Mouse (Mus musculus) liver, embryonic 15.5 days (tissue): Measurements from ENCODE around the gene Cyp3a13. TPM values are rescaled to one million over a fixed set of nuclear protein-coding genes. Genes with fewer than 3 reads are reported as not detected.
A peak's percentile ranks its signal among the peaks of the same experiment; 100 is the strongest.

ENCODE experiments used
- ATAC-seq: fragments of 200-750 bp; cut with Nextera tagmentation; 2 replicates; pipeline ENCODE4 v1.8.0; 2017; ENCODE audit warnings: moderate number of reproducible peaks, mild to moderate bottlenecking, moderate library complexity; ENCODE audit not compliant: insufficient read depth
- H3K27ac ChIP-seq: fragments of 300-500 bp; sonication (generic); replicated peaks from 2 replicates; pipeline ENCODE4 v1.5.1; 2015; ENCODE audit warnings: mild to moderate bottlenecking, inconsistent platforms
- H3K27me3 ChIP-seq: fragments of 300-500 bp; sonication (generic); 2 replicates; pipeline ENCODE4 v1.6.1; 2015; ENCODE audit warnings: mild to moderate bottlenecking, inconsistent platforms
- H3K36me3 ChIP-seq: fragments of 300-500 bp; sonication (generic); replicated peaks from 2 replicates; pipeline ENCODE4 v1.6.1; 2015; ENCODE audit warnings: moderate library complexity, mild to moderate bottlenecking, inconsistent platforms
- H3K4me1 ChIP-seq: fragments of 300-500 bp; sonication (generic); replicated peaks from 2 replicates; pipeline ENCODE4 v1.6.1; 2015; ENCODE audit warnings: inconsistent platforms
- H3K4me2 ChIP-seq: fragments of 300-500 bp; sonication (generic); 2 replicates; pipeline ENCODE4 v1.6.1; 2015; ENCODE audit warnings: moderate library complexity, mild to moderate bottlenecking, inconsistent platforms
- H3K4me3 ChIP-seq: fragments of 300-500 bp; sonication (generic); replicated peaks from 2 replicates; pipeline ENCODE4 v1.5.1; 2015; ENCODE audit warnings: mild to moderate bottlenecking, inconsistent platforms
- H3K9ac ChIP-seq: fragments of 300-500 bp; sonication (generic); 2 replicates; pipeline ENCODE4 v1.6.1; 2015; ENCODE audit warnings: moderate library complexity, mild to moderate bottlenecking, inconsistent platforms
- H3K9me3 ChIP-seq: fragments of 300-500 bp; sonication (generic); replicated peaks from 2 replicates; pipeline ENCODE4 v1.6.1; 2016; ENCODE audit warnings: inconsistent platforms
- WGBS: fragments of 180-500 bp; shearing (Covaris S2); methylation state at CpG from one replicate; pipeline ENCODE4 v1.1.7; 2015; ENCODE audit warnings: mixed read lengths; ENCODE audit not compliant: insufficient replicate concordance; 5-methylcytosine and 5-hydroxymethylcytosine counted together
- polyA plus RNA-seq: library from polyadenylated mRNA; unstranded; fragments of >200 nt; fragmentation: Nextera tagmentation; extraction: Ambion mirVana; gene quantifications from 2 replicates; pipeline ENCODE4 v1.2.1, GENCODE M21; 2015

The Cyp3a13 gene
- polyA plus RNA-seq, 1 experiment from 2014 or later: 5.0 TPM

DNA sequence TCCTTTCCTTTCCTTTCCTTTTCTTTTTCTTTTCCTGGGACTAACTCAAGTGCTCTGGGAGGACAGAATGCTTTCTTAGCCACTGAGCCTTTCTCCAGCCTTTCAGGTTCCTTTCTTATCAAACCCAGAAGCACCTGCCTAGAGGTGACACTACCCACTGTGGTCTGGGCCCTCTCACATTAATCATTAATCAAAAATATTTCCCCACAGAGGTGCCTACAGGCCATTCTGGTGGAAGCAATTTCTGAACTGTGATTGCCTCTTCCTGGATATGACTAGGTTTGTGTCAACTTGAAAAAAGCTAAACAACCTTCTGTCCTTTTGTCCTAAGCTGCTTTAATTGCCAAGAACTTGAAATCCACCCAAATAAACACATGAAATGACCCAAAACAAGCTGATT lies 752 bp upstream of the Cyp3a13 start:
- ATAC-seq: no peak
- Histone ChIP-seq H3K4me1 (no peaks in the 10 kb centered on the region), H3K27ac (0 out of 2 replicates have a peak overlapping the region, but pooled peaks have one; percentile 24), H3K9ac (no peak overlapping the region), H3K4me3 (no peak overlapping the region), H3K9me3 (no peaks in the 10 kb centered on the region), H3K27me3 (no peaks in the 10 kb centered on the region), H3K36me3 (no peaks in the 10 kb centered on the region), H3K4me2 (no peak overlapping the region)

- Histone ChIP-seq H3K27me3 (no peaks in the 10 kb centered on the region), H3K4me2 (no peak overlapping the region), H3K4me1 (no peaks in the 10 kb centered on the region), H3K36me3 (no peaks in the 10 kb centered on the region), H3K9me3 (no peaks in the 10 kb centered on the region), H3K27ac (no peak overlapping the region), H3K9ac (no peak overlapping the region), H3K4me3 (no peak overlapping the region)
- ATAC-seq: no peak
- WGBS: 44% methylated on average over 6 of the region's 6 CpGs
Measured at GRCm38 (mm10) chr5:137915550-137915949, 5.9 kb downstream of the Cyp3a13 start.

GRCm38 (mm10) chr5:137914508-137914907 lies 6.9 kb downstream of the Cyp3a13 start:
- no peak overlapping the region for H3K4me3 ChIP-seq
- no peak overlapping the region for H3K9ac ChIP-seq
- H3K4me2 ChIP-seq: no peak overlapping the region
- no peaks in the 10 kb centered on the region for H3K27me3 ChIP-seq
- no peaks in the 10 kb centered on the region for H3K4me1 ChIP-seq
- H3K9me3 ChIP-seq: no peaks in the 10 kb centered on the region
- ATAC-seq: no peak
- H3K27ac ChIP-seq: no peak overlapping the region
- H3K36me3 ChIP-seq: no peaks in the 10 kb centered on the region

- no peaks in the 10 kb centered on the region for H3K36me3 ChIP-seq
- H3K27ac ChIP-seq: no peak overlapping the region
- H3K4me1 ChIP-seq: no peaks in the 10 kb centered on the region
- no peak for ATAC-seq
- no peak overlapping the region for H3K4me3 ChIP-seq
- H3K9me3 ChIP-seq: no peaks in the 10 kb centered on the region
- no peak overlapping the region for H3K4me2 ChIP-seq
- H3K9ac ChIP-seq: no peak overlapping the region
- 59% methylated on average over 3 of the region's 3 CpGs for WGBS
- no peaks in the 10 kb centered on the region for H3K27me3 ChIP-seq
Measured at GRCm38 (mm10) chr5:137909564-137910262, 11.7 kb downstream of the Cyp3a13 start.

DNA sequence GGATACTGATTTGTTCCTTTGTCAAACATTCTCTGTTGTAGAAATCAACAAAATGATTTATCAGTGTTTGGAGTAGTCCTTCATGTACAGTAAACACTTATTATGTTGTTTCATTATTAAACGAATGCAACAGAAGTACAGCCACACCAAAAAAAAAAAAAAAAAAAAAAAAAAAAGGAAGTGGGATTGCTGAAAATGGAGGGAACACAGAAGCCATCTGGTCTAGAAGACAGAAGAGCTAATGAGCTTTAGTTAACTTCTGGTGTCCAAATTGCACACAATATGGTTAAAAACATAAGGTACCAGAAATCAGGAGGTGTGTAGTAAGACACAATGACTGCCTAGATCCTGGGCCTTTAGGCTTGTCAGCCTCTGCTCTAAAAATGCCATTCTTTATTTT lies 23.6 kb downstream of the Cyp3a13 start:
- Histone ChIP-seq H3K27me3 (no peaks in the 10 kb centered on the region), H3K4me1 (no peaks in the 10 kb centered on the region), H3K9ac (no peak overlapping the region), H3K36me3 (no peaks in the 10 kb centered on the region), H3K27ac (no peak overlapping the region), H3K4me3 (no peak overlapping the region), H3K9me3 (no peaks in the 10 kb centered on the region), H3K4me2 (no peak overlapping the region)
- 44% methylated on average over 1 of the region's 1 CpGs for WGBS
- no peak for ATAC-seq

- Histone ChIP-seq H3K36me3 (no peaks in the 10 kb centered on the region), H3K9ac (no peak overlapping the region), H3K27ac (no peak overlapping the region), H3K4me3 (no peak overlapping the region), H3K27me3 (no peaks in the 10 kb centered on the region), H3K4me1 (no peaks in the 10 kb centered on the region), H3K4me2 (no peak overlapping the region), H3K9me3 (no peaks in the 10 kb centered on the region)
- no peak for ATAC-seq
- WGBS: 38% methylated on average over 1 of the region's 1 CpGs
Measured at GRCm38 (mm10) chr5:137892954-137893353, 28.5 kb downstream of the Cyp3a13 start.

DNA sequence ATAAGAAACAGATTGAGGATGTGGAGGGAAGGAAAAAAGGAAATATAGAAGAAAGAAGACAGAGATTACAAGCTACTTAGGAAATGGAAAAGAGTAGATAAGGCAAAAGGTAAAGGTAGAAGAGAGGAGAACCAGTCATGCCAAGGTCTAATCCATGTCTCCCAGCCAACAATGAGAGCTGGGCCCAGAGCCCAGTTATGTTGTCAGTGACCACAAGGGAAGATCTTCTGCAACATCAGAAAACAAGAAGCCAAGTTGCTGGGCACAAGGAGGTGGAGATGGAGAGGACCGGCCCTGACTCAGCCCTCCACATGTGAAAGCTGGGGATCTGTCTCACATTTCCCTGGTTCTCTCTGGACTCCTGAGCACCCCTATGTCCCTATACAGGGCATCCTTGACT lies 33.8 kb downstream of the Cyp3a13 start:
- Histone ChIP-seq H3K9me3 (no peaks in the 10 kb centered on the region), H3K4me1 (0 out of 2 replicates have a peak, but pooled peaks cover 5% of the 10 kb centered on the region), H3K4me3 (no peak overlapping the region), H3K4me2 (no peak overlapping the region), H3K27me3 (no peaks in the 10 kb centered on the region), H3K9ac (no peak overlapping the region), H3K27ac (no peak overlapping the region), H3K36me3 (no peaks in the 10 kb centered on the region)
- WGBS: 66% methylated on average over 1 of the region's 1 CpGs
- ATAC-seq: no peak

- Histone ChIP-seq H3K36me3 (no peaks in the 10 kb centered on the region), H3K9me3 (no peaks in the 10 kb centered on the region), H3K4me3 (no peak overlapping the region), H3K9ac (no peak overlapping the region), H3K27me3 (no peaks in the 10 kb centered on the region), H3K4me1 (0 out of 2 replicates have a peak, but pooled peaks cover 5% of the 10 kb centered on the region), H3K27ac (no peak overlapping the region), H3K4me2 (no peak overlapping the region)
- 4% methylated on average over 2 of the region's 2 CpGs for WGBS
- no peak for ATAC-seq
Measured at GRCm38 (mm10) chr5:137885894-137886293, 35.5 kb downstream of the Cyp3a13 start.

- Histone ChIP-seq H3K27me3 (no peaks in the 10 kb centered on the region), H3K9me3 (no peaks in the 10 kb centered on the region), H3K4me2 (no peak overlapping the region), H3K27ac (no peak overlapping the region), H3K4me1 (0 out of 2 replicates have a peak, but pooled peaks cover 5% of the 10 kb centered on the region), H3K9ac (no peak overlapping the region), H3K36me3 (no peaks in the 10 kb centered on the region), H3K4me3 (no peak overlapping the region)
- ATAC-seq: no peak
- WGBS: 31% methylated on average over 3 of the region's 3 CpGs
Measured at GRCm38 (mm10) chr5:137883345-137883744, 38.1 kb downstream of the Cyp3a13 start.

- Histone ChIP-seq H3K9me3 (no peaks in the 10 kb centered on the region), H3K4me3 (no peak overlapping the region), H3K27ac (no peak overlapping the region), H3K27me3 (no peaks in the 10 kb centered on the region), H3K36me3 (no peaks in the 10 kb centered on the region), H3K9ac (no peak overlapping the region), H3K4me1 (0 out of 2 replicates have a peak, but pooled peaks cover 5% of the 10 kb centered on the region), H3K4me2 (no peak overlapping the region)
- WGBS: 12% methylated on average over 4 of the region's 4 CpGs
- no peak for ATAC-seq
Measured at GRCm38 (mm10) chr5:137882922-137883321, 38.5 kb downstream of the Cyp3a13 start.

GRCm38 (mm10) chr5:137877860-137878259 lies 43.6 kb downstream of the Cyp3a13 start:
- Histone ChIP-seq H3K9ac (no peak overlapping the region), H3K4me3 (no peak overlapping the region), H3K4me2 (no peak overlapping the region), H3K27ac (no peak overlapping the region), H3K36me3 (no peaks in the 10 kb centered on the region), H3K9me3 (no peaks in the 10 kb centered on the region), H3K27me3 (no peaks in the 10 kb centered on the region), H3K4me1 (no peaks in the 10 kb centered on the region)
- 40% methylated on average over 2 of the region's 2 CpGs for WGBS
- ATAC-seq: no peak

GRCm38 (mm10) chr5:137875054-137875453 lies 46.4 kb downstream of the Cyp3a13 start:
- no peak overlapping the region for H3K4me2 ChIP-seq
- H3K27me3 ChIP-seq: no peaks in the 10 kb centered on the region
- WGBS: 38% methylated on average over 2 of the region's 2 CpGs
- H3K4me3 ChIP-seq: no peak overlapping the region
- H3K4me1 ChIP-seq: no peaks in the 10 kb centered on the region
- H3K9me3 ChIP-seq: no peaks in the 10 kb centered on the region
- no peak overlapping the region for H3K9ac ChIP-seq
- H3K27ac ChIP-seq: no peak overlapping the region
- no peak for ATAC-seq
- H3K36me3 ChIP-seq: no peaks in the 10 kb centered on the region
